Comparison of ENCODE assay signal across 27 mouse cellular contexts in the genomic region with DNA sequence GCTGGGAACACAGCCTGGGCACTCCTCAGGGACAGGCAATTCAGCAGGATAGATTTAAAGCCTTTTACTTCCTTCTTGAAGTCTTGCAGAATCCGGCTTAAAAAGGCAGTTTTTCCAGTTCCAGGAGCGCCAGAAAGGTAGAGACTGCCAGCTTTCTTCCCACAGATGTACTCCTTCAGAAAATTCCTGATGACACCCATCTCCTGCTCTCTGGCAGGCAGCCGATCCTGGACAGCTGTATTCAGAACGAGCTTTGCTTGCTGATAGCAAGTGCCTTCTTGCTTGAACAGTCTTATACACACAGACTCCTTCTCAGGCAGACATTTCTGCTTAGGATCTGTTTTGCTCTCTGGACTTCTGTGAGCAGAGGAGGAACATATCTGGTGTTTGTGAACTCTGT. TPM values are rescaled to one million over a fixed set of nuclear protein-coding genes. Genes with fewer than 3 reads are reported as not detected.
"Had no signal": no experiment of that assay in that cellular context is flagged by ENCODE, and none has a peak within 500 bp of the region (broad histone marks: within the 10 kb centered on the region; RNA-seq: fewer than 3 reads in every experiment).

No protein-coding gene starts in this region.

- DNase-seq: left cerebral cortex, postnatal 4 days; liver; liver, embryonic 13.5 days; liver, postnatal 0 days; lung, adult 18-20 months; lung, adult 2 months; lung, embryonic 14.5 days; lung, postnatal 10 days; lung, postnatal 14 days; lung, postnatal 36 days; lung, postnatal 4 days; midbrain, embryonic 14.5 days had no signal

- ATAC-seq: liver, embryonic 12.5 days; liver, postnatal 0 days; lung, postnatal 0 days; midbrain, embryonic 13.5 days; midbrain, embryonic 15.5 days; midbrain, embryonic 16.5 days had no signal

RNA-seq across cellular contexts. Expression of a gene that starts 27.6 kb away (rescaled TPM):
- total RNA-seq: left cerebral cortex, postnatal 10 days; left cerebral cortex, postnatal 14 days; left cerebral cortex, postnatal 25 days; left cerebral cortex, postnatal 36 days; left cerebral cortex, postnatal 4 days; liver, adult 2 months; megakaryocyte progenitor cell, adult 5-6 weeks; megakaryocyte, adult 5-6 weeks; megakaryocyte-erythroid progenitor cell, adult 5-6 weeks; midbrain, postnatal 0 days; monocyte, adult 5-6 weeks had no signal
